Mouse (Mus musculus): ENCODE measurements around the gene Eef1b2.
"Not testable (repeated sequence)": the region's sequence is repeated elsewhere in the genome, so short reads cannot be mapped to it uniquely, and the experiment has no call there.

Eef1b2 gene

GRCm38 (mm10) chr1:63176604-63177421 is at the start of gene Eef1b2, which contains the start of gene Ndufs1:
Eef1b2 (plus strand) TSS chr1:63176825.
Ndufs1 (minus strand) TSS chr1:63176833.
- DNase-seq, result peak; percentile 98

GRCm38 (mm10) chr1:63129273-63129672 is 47.4 kb upstream of the Eef1b2 start:
- peak; percentile 16 for DNase-seq

- DNase-seq, result peak; percentile 38
Measured at GRCm38 (mm10) chr1:63129857-63130690, 46.6 kb upstream of the Eef1b2 start.

- DNase-seq, result no peak
Measured at GRCm38 (mm10) chr1:63130883-63131282, 45.7 kb upstream of the Eef1b2 start.

- DNase-seq, result no peak
Measured at GRCm38 (mm10) chr1:63131766-63132165, 44.9 kb upstream of the Eef1b2 start.

- no peak for DNase-seq
Measured at GRCm38 (mm10) chr1:63134530-63134929, 42.1 kb upstream of the Eef1b2 start.

- DNase-seq, result no peak
Measured at GRCm38 (mm10) chr1:63137971-63138370, 38.7 kb upstream of the Eef1b2 start.

GRCm38 (mm10) chr1:63138586-63138985 is 38.0 kb upstream of the Eef1b2 start:
- not testable (repeated sequence) for DNase-seq

- no peak for DNase-seq
Measured at GRCm38 (mm10) chr1:63140231-63140630, 36.4 kb upstream of the Eef1b2 start.

GRCm38 (mm10) chr1:63168638-63169037 is 8.0 kb upstream of the Eef1b2 start:
- DNase-seq, result no peak

- DNase-seq, result no peak
Measured at GRCm38 (mm10) chr1:63175853-63176252, 772 bp upstream of the Eef1b2 start.

- no peak for DNase-seq
Measured at GRCm38 (mm10) chr1:63176259-63176603, 394 bp upstream of the Eef1b2 start.

- no peak for DNase-seq
Measured at GRCm38 (mm10) chr1:63178308-63178707, 1.7 kb downstream of the Eef1b2 start.

GRCm38 (mm10) chr1:63180122-63180521 is 3.5 kb downstream of the Eef1b2 start:
- no peak for DNase-seq

GRCm38 (mm10) chr1:63180575-63180974 is 4.0 kb downstream of the Eef1b2 start:
- not testable (repeated sequence) for DNase-seq

GRCm38 (mm10) chr1:63181019-63181418 is 4.4 kb downstream of the Eef1b2 start:
- DNase-seq, result peak; percentile 92

GRCm38 (mm10) chr1:63181480-63181879 is 4.9 kb downstream of the Eef1b2 start:
- DNase-seq, result no peak

GRCm38 (mm10) chr1:63182212-63182611 is 5.6 kb downstream of the Eef1b2 start:
- DNase-seq, result peak; percentile 64

- peak; percentile 60 for DNase-seq
Measured at GRCm38 (mm10) chr1:63182636-63183270, 6.1 kb downstream of the Eef1b2 start.

GRCm38 (mm10) chr1:63185430-63185829 is 8.8 kb downstream of the Eef1b2 start:
- DNase-seq, result not testable (repeated sequence)

GRCm38 (mm10) chr1:63188536-63188935 is 11.9 kb downstream of the Eef1b2 start:
- DNase-seq, result no peak

- DNase-seq, result peak; percentile 25
Measured at GRCm38 (mm10) chr1:63190851-63191250, 14.2 kb downstream of the Eef1b2 start.
